Mouse (Mus musculus) MN1 (cell line): ENCODE measurements at regions not wholly inside any gene's neighbourhood (a gene's known extent, or its start where the extent isn't known, plus 50 kb on each side); places are given as distances from the start of the nearest gene placed in this dataset.

Experiments
- DNase-seq: peaks from one replicate; pipeline ENCODE4 v3.0.0-alpha.2; 2016; ENCODE audit warnings: low spot score

DNA sequence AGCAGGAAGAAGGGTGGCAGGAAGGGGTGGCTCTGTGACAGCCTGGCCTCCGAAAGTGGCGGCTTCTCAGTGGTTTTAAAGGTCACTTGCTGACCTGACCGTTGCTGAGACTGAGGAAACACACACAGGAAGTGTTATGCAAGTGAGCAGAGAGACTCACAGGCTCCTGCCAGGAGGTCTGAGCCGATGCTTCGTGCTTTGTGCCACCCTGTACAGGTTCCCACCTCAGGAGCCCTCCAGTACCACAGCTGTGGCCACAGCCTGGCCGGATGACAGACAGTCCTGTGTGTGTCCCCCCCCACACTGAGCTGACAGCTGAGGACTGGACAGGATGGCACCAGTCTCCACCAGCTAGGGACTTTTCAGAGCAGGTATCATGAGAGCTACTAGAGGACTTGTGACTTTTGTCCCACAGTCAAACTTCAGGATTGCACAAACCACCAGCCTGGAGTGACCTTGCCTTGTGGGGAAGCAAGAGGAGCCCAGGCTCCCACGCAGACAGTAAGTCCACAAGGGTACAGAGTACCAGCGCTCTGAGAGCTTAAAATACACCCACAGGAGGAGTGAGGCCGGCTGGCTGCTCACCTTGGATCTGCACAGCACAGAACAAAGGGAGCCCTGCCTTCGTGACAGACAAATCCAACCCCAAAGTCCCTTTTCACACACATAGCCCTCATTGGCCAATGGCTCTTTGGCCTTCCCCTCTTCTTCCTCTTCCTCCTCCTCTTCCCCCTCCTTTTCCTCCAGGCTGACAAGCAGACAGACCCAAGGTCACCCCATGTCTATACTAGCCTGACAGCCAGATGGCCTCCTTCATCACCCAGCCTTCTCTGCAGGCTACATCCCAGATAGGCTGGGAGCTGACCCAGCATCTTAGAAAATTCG lies 158.1 kb upstream of the Rreb1 start:
- no peak for DNase-seq

GRCm38 (mm10) chr13:37621319-37622050 lies 156.7 kb upstream of the Rreb1 start:
- DNase-seq = no peak

GRCm38 (mm10) chr13:37622366-37623088 lies 155.7 kb upstream of the Rreb1 start:
- DNase-seq = no peak

GRCm38 (mm10) chr13:37624741-37625140 lies 153.5 kb upstream of the Rreb1 start:
- DNase-seq = no peak

GRCm38 (mm10) chr13:37625532-37626235 lies 152.5 kb upstream of the Rreb1 start:
- no peak for DNase-seq

DNA sequence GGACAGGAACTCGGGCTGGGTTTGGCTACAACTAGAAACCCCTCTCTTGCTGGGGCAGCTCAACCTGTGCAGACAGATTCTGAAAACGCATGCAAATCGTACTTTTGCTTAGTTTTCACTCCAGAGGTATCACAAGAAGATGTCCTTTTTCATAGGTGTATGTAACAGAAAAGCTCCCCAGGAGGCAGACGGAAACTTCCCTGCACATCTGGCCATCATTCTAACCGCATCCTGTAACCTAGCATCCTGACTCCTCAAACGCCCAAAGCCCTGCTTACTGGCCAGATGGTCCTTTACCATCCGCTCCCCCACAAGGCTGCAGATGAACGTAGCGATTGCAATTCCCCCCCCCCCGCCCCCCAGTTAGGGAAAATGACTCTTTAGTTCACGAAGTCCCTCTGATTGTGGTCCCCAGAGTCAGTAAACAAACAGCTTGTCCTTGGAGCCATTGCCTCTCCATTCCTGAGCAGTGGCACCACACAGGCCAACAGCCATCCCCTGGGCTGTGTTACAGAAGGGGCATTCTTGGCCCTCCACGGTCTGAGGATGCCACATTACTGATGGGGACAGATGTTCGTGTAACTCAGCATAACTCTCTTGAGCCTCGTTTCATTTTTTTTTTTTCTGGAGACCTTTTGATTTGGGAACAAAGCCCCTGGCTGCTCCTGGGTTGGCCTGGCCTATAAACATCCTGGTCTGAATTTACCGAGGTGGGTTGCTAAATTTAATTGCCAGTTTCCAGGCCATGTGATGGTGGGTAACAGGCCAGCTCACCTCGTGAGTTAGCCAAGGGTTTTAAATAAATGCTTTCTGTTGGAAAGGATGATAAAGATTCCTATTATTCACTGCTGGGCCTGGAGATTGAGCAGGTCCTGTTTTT lies 149.6 kb upstream of the Rreb1 start:
- no peak for DNase-seq

DNA sequence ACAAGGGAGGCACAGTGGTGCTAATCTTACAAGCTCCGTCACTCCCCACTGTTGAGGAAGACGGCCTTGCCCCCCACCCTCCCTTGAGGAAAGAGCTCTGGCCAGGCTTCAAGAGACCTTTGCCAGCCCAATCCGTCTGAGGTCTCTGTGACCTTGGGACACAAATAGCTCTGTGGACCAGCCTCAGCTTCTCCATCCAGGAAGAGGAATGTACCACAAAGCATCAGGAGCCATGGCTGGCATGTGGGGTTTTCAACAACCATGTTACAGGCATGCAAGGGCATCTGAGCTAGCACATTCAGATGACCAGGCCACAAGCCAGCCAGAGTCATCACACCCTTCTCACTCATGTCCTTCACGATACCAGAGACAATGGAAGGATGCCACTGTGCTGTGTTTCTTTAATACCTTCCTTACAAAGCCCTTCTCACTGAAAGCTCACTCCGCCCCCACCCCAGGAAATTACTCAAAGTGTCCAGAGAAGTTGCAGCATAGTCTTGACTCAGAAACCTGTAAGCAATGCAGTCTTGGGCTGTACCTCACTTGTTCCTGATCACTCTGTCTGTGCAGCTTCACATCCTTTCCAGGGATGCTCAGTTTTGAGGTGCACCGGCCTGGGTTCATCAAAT lies 148.8 kb upstream of the Rreb1 start:
- DNase-seq = no peak

DNA sequence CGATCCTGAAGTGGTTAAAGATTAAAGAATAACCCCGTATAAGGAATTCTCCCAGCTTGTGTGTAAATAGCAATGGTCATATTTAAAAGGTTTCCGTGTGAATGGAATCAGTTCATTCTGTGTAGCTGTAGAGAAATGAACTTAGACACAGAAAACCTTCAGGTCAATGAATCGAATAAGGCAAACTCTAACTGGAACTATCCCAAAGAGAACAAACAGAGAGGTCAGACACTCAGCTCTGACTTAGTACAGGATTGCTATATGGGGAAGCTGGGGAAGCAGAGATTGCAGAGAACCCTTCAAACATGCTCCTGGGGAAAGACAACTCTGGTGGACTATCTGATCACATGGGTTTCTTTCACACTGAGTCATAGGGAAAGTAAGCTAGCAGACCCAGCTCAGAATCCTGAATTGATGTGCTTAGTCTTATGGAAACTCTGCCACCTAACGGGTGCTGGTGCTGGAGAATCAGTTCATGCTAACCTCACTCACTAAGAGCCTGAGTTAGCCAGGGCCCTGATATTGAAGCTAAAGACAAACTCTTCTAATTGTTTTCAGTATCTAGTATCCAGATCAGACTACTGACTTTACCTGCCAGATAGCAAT lies 145.3 kb upstream of the Rreb1 start:
- no peak for DNase-seq

- no peak for DNase-seq
These were observed 141.8 kb upstream of the Rreb1 start for GRCm38 (mm10) chr13:37636363-37636762.

DNA sequence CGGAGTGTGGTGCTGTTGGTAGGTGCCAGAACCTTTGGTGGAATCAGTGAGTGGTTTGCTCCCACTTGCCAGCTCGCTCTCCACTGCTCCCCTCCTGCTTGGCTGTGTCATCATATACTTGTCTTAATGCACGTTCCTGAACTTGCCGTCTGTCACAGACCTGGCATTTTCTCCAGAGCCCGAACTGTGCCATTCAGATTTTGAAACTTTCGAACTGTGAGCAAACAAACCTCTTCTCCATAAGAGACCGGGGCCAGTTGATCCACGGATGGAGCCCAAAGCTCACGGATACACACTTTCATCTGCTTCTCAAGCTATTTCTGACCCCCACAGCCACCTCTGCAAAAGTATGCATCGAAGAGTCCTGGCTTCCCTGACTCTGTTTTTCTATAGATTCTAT lies 141.0 kb upstream of the Rreb1 start:
- no peak for DNase-seq

- DNase-seq = no peak
These were observed 140.1 kb upstream of the Rreb1 start for GRCm38 (mm10) chr13:37638071-37638511.

- DNase-seq = no peak
These were observed 135.6 kb upstream of the Rreb1 start for GRCm38 (mm10) chr13:37642410-37643093.

- peak; percentile 11 for DNase-seq
These were observed 133.4 kb upstream of the Rreb1 start for GRCm38 (mm10) chr13:37644751-37645181.

- DNase-seq = no peak
These were observed 128.6 kb upstream of the Rreb1 start for GRCm38 (mm10) chr13:37649467-37650080.

DNA sequence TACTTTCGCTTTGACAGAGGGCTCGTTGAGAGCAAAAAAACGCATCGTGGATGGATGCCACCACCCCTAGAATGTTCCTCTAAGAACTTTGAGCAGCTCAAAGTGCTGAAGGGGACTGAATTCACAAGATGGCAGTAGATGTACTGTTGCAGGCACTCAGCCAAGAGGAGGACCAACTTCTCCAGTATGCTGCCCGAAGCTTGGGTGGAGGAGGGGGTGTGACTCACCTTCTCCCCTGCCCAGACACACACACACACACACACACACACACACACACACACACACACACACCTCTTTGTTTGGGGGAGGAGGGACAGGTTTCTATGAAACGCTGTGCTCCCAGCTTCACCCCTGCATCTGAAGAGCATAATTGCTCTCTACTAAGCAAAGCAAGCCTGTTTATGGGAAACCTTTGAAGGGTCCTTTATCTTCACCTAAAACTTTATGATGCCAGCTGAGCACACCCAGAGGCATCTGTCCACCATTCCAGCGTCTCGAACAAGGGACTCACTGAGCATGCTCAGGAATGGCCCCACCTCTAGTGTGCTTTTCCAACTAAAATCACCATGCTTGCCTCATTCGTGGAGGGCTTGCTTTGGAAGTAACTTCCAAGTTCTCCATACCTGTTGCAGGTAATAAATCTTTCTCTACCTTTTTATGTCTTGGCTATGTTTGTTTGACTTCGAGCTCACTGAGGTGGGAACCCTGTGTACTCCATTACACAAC lies 126.8 kb upstream of the Rreb1 start:
- no peak for DNase-seq

DNA sequence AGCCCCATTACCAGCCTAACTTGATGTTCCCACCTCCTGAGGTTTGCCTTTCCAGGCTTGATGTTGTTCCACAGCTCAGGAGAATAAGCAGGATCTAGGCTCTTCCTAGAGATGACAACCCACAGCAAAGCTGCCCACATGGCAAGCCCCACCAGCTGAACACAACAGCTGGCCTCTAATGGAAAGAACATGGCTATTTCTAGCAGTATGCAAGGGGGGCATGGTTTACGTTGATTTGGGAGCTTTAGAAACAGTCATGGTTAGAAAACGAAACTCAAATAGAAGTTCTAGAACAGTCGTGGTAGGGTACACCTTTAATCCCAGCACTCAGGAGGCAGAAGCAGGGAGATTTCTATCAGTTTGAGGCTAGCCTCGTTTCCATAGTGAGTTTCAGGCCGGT lies 123.5 kb upstream of the Rreb1 start:
- DNase-seq = no peak

DNA sequence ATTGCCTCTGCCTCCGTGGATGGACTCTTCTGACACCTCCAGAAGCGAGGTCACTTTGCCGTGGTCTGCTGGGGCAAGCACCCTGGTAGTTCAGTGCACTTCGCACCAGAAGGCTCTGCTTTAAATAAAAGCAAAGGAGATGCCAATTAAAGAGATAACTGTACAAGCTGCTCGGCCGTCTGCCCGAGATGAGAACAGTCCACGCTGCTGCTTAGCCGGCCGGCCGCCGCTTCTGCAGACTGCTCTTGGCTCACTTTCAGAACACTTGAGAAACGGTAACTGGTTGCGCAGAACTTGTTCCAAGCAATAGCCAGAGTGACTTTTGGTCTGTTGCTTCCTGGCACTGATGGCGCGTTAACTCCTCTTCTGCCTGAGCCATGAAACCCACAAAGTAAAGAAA lies 121.0 kb upstream of the Rreb1 start:
- DNase-seq = peak; percentile 65

DNA sequence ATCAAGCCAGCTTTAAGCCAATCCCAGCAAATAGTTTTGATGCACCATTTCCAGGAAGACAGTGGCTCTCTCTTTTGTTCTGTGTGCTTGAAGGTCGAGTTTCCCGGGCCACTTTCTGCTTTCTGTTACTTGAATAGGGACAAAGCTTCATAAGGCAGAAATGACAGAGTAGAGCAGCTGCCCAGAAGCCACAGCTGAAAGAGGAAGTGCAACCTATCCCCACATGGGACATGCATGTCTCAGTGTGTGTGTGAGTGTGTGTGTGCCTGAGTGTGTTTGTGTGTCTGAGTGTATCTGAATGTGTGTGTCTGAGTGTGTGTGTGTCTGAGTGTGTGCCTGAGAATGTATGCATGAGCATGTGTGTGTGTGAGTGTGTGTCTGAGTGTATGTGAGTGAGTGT lies 120.2 kb upstream of the Rreb1 start:
- no peak for DNase-seq
